Mouse (Mus musculus) spleen, adult 12 weeks (tissue): ENCODE data around the gene Vmn1r158.
"Not testable (repeated sequence)": the region's sequence is repeated elsewhere in the genome, so short reads cannot be mapped to it uniquely, and the experiment has no call there.

Experiments
- DNase-seq: peaks from one replicate; pipeline ENCODE4 v3.0.0; 2022; ENCODE audit warnings: low spot score

The Vmn1r158 gene

GRCm38 (mm10) chr7:22790682-22791081 lies at the start of gene Vmn1r158:
TSS of gene Vmn1r158 (minus strand) at chr7:22790782.
- not testable (repeated sequence) for DNase-seq

DNA sequence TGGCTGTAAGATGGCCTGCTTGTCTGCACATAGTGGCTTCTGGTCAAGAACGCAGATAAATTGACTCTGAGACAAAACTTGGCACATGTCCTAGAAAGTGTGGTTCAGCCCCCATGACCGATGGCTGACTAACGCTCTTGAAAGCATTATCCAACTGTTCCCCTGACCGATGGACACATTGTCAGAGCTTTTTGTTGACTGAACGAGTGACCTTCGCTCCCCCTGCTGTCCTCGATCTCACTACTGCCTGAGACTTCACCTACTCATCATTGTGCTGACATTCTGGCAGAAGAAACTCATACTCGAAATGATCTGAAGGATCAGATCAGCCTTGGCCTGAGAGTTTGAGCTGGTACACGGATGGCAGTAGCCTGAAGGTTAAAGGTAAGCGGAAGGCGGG lies 14.6 kb downstream of the Vmn1r158 start:
- not testable (repeated sequence) for DNase-seq

DNA sequence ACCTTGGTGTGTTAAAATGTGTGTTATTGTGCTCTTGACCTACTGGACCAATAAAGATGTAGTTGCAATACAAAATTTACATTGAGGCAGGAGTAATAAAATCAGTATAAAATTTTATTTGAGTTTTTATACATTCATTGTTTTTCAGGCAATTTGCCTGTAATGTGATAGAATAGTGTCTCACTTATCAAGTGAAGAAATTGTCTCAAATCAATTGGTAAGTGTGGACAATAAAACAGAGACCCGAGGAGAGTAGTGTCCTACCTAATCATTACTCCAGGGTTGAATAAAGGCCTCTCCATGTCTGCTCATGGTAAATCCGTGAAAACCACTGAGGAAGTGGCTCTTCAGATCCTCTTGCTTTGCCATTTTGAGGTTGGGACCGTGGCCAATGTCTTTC lies 29.2 kb downstream of the Vmn1r158 start, which contains the start of gene Vmn1r157:
Vmn1r157 (plus strand) TSS at position 301 of the 400 bp plus-strand sequence.
- not testable (repeated sequence) for DNase-seq
